Mouse (Mus musculus): ENCODE data around the gene 1500009L16Rik. TPM values are rescaled to one million over a fixed set of nuclear protein-coding genes. Genes with fewer than 3 reads are reported as not detected.

The 1500009L16Rik gene
- polyA plus RNA-seq, 1 experiment from 2014 or later = 44.0 TPM

- H3K27me3 ChIP-seq (ENCODE audit: control insufficient read depth, insufficient read depth, low read length) = no peaks in the 10 kb centered on the region
- no peaks in the 10 kb centered on the region for H3K9me3 ChIP-seq (ENCODE audit: control insufficient read depth, low read length)
- DNase-seq (ENCODE audit: low spot score) = no peak
- WGBS = 68% methylated on average over 6 of the region's 6 CpGs
- ATAC-seq (replicated peaks; ENCODE audit: low FRiP score) = no peak
- no peaks in the 10 kb centered on the region for H3K36me3 ChIP-seq (ENCODE audit: control insufficient read depth, insufficient read depth, low read length)
- 0 out of 2 replicates have a peak, but pooled peaks cover 2% of the 10 kb centered on the region for H3K4me1 ChIP-seq (replicated peaks; ENCODE audit: control insufficient read depth, insufficient read depth, low read length)
- no peak overlapping the region for H3K27ac ChIP-seq (ENCODE audit: low read depth, low read length)
- H3K4me3 ChIP-seq (ENCODE audit: low read depth, low read length) = no peak overlapping the region
- H3K9ac ChIP-seq (ENCODE audit: low read length) = no peak overlapping the region
- H3K4me2 ChIP-seq (ENCODE audit: low read depth, low read length, severe bottlenecking) = no peak overlapping the region
These were observed 81.4 kb downstream of the 1500009L16Rik start for GRCm38 (mm10) chr10:83804021-83804420.

- no peak overlapping the region for H3K4me3 ChIP-seq (ENCODE audit: low read depth, low read length)
- H3K4me1 ChIP-seq (replicated peaks; ENCODE audit: control insufficient read depth, insufficient read depth, low read length) = 0 out of 2 replicates have a peak, but pooled peaks cover 2% of the 10 kb centered on the region
- H3K9ac ChIP-seq (ENCODE audit: low read length) = no peak overlapping the region
- DNase-seq (ENCODE audit: low spot score) (peak; percentile 58), ATAC-seq (replicated peaks; ENCODE audit: low FRiP score) (no peak)
- H3K4me2 ChIP-seq (ENCODE audit: low read depth, low read length, severe bottlenecking) = no peak overlapping the region
- no peaks in the 10 kb centered on the region for H3K9me3 ChIP-seq (ENCODE audit: control insufficient read depth, low read length)
- no peaks in the 10 kb centered on the region for H3K27me3 ChIP-seq (ENCODE audit: control insufficient read depth, insufficient read depth, low read length)
- WGBS = 64% methylated on average over 11 of the region's 11 CpGs
- no peaks in the 10 kb centered on the region for H3K36me3 ChIP-seq (ENCODE audit: control insufficient read depth, insufficient read depth, low read length)
- 0 out of 2 replicates have a peak overlapping the region, but pooled peaks have one; percentile 3 for H3K27ac ChIP-seq (ENCODE audit: low read depth, low read length)
These were observed 82.6 kb downstream of the 1500009L16Rik start for GRCm38 (mm10) chr10:83805201-83805718.

- Histone ChIP-seq H3K4me2 (ENCODE audit: low read depth, low read length, severe bottlenecking) (no peak overlapping the region), H3K27me3 (ENCODE audit: control insufficient read depth, insufficient read depth, low read length) (no peaks in the 10 kb centered on the region), H3K27ac (ENCODE audit: low read depth, low read length) (no peak overlapping the region), H3K9me3 (ENCODE audit: control insufficient read depth, low read length) (no peaks in the 10 kb centered on the region), H3K9ac (ENCODE audit: low read length) (no peak overlapping the region), H3K4me1 (replicated peaks; ENCODE audit: control insufficient read depth, insufficient read depth, low read length) (0 out of 2 replicates have a peak, but pooled peaks cover 2% of the 10 kb centered on the region), H3K36me3 (ENCODE audit: control insufficient read depth, insufficient read depth, low read length) (no peaks in the 10 kb centered on the region), H3K4me3 (ENCODE audit: low read depth, low read length) (no peak overlapping the region)
- DNase-seq (ENCODE audit: low spot score) (no peak), ATAC-seq (replicated peaks; ENCODE audit: low FRiP score) (no peak)
- WGBS = 89% methylated on average over 8 of the region's 8 CpGs
These were observed 84.6 kb downstream of the 1500009L16Rik start for GRCm38 (mm10) chr10:83807251-83807650.

Other genes with a start within 250 kb of the 1500009L16Rik start
- 6.1 and 7.1 TPM in 2 replicates for gene Aldh1l2, start 188.7 kb upstream of the 1500009L16Rik start, polyA plus RNA-seq (2014; fragmentation: Nextera tagmentation; extraction: Ambion mirVana)
- gene Washc4, start 179.1 kb upstream of the 1500009L16Rik start, polyA plus RNA-seq (2014; fragmentation: Nextera tagmentation; extraction: Ambion mirVana) = 28.9 and 36.5 TPM in 2 replicates
- gene Appl2, start 74.1 kb upstream of the 1500009L16Rik start, polyA plus RNA-seq (2014; fragmentation: Nextera tagmentation; extraction: Ambion mirVana) = 41.1 and 42.0 TPM in 2 replicates

All from forebrain, embryonic 11.5 days (tissue).